Mouse (Mus musculus): ENCODE results near the gene Slc8b1.

- TF ChIP-seq CTCF (IDR thresholded peaks at IDR 0.05; ENCODE audit: extremely low read depth, insufficient read length, insufficient replicate concordance, low read depth, low read length) (no peak), POLR2A (IDR thresholded peaks at IDR 0.05; ENCODE audit: low read depth, low read length) (no peak)
These were observed 43.9 kb upstream of the Slc8b1 start for GRCm38 (mm10) chr5:120467026-120467425.
